Mouse (Mus musculus): ENCODE results near the gene Snrnp200. TPM values are rescaled to one million over a fixed set of nuclear protein-coding genes. Genes with fewer than 3 reads are reported as not detected.
A peak's percentile ranks its signal among the peaks of the same experiment; 100 is the strongest.
"Not testable (repeated sequence)": the region's sequence is repeated elsewhere in the genome, so short reads cannot be mapped to it uniquely, and the experiment has no call there.

Snrnp200 gene
- polyA plus RNA-seq, 1 experiment from 2014 or later, result 14.2 TPM

GRCm38 (mm10) chr2:127267854-127268253 is 59.7 kb downstream of the Snrnp200 start:
- H3K4me1 ChIP-seq (replicated peaks; ENCODE audit: control insufficient read depth, insufficient read depth, low read length), result no peaks in the 10 kb centered on the region
- no peak overlapping the region for H3K9ac ChIP-seq (ENCODE audit: low read depth, low read length)
- no peak for ATAC-seq
- TF ChIP-seq CTCF (IDR thresholded peaks at IDR 0.05; ENCODE audit: low read depth), result peak; percentile 58
- no peaks in the 10 kb centered on the region for H3K36me3 ChIP-seq (ENCODE audit: control insufficient read depth, insufficient read depth)
- H3K4me2 ChIP-seq (replicated peaks; ENCODE audit: low read depth), result no peak overlapping the region
- 31% methylated on average over 4 of the region's 4 CpGs for WGBS
- no peak overlapping the region for H3K4me3 ChIP-seq (ENCODE audit: low read depth, low read length)
- H3K27ac ChIP-seq (ENCODE audit: low read depth, low read length), result no peak overlapping the region
- H3K9me3 ChIP-seq (ENCODE audit: control insufficient read depth), result no peaks in the 10 kb centered on the region
- H3K27me3 ChIP-seq (replicated peaks; ENCODE audit: control insufficient read depth, insufficient read depth, low read length), result no peaks in the 10 kb centered on the region

GRCm38 (mm10) chr2:127269491-127270299 is 61.5 kb downstream of the Snrnp200 start, which contains the start of gene Stard7:
Stard7 (plus strand) TSS chr2:127270218.
- TF ChIP-seq CTCF (IDR thresholded peaks at IDR 0.05; ENCODE audit: low read depth), result peak; percentile 66
- H3K27ac ChIP-seq (ENCODE audit: low read depth, low read length), result peak within 1 kb of the TSS; percentile 97
- H3K9me3 ChIP-seq (ENCODE audit: control insufficient read depth), result no peaks in the 10 kb centered on the region
- peak within 1 kb of the TSS; percentile 88 for H3K4me2 ChIP-seq (replicated peaks; ENCODE audit: low read depth)
- H3K9ac ChIP-seq (ENCODE audit: low read depth, low read length), result peak within 1 kb of the TSS; percentile 91
- no peaks in the 10 kb centered on the region for H3K4me1 ChIP-seq (replicated peaks; ENCODE audit: control insufficient read depth, insufficient read depth, low read length)
- no peaks in the 10 kb centered on the region for H3K27me3 ChIP-seq (replicated peaks; ENCODE audit: control insufficient read depth, insufficient read depth, low read length)
- peak; percentile 98 for ATAC-seq
- WGBS, result under 1% methylated on average over 49 of the region's 49 CpGs
- H3K4me3 ChIP-seq (ENCODE audit: low read depth, low read length), result peak within 1 kb of the TSS; percentile 93
- H3K36me3 ChIP-seq (ENCODE audit: control insufficient read depth, insufficient read depth), result no peaks in the 10 kb centered on the region

DNA sequence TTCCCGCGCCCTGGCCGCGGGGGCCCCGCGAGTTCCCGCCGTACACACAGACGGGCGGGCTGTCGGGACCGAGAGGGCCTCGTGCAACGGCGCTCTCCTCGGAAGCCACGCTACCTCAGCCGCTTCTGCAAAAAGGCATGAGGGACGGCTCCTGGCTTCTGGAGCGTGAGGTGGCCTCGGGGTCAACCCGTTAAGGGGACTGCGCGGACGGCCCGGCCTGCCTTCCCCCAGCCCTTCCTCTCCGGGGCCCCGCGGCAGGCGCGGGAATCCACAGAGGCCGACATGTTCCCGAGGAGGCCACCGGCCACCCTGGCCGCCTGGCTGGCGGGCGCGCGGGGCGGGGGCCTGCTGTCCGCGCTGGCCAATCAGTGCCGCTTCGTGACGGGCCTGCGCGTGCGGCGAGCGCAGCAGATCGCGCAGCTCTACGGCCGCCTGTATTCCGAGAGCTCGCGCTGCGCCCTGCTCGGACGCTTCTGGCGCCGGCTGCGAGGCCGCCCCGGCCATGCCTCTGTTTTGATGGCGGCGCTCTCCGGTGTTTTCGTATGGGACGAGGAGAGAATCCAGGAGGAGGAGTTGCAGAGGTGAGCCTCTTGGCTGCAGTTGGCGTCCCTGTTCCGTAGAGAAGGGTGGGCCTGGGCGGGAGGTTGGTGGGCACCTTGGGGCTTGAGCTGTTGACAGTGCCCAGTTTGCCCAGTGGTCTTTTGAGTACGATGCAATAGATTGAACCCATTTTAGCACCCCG is 62.3 kb downstream of the Snrnp200 start:
- under 1% methylated on average over 74 of the region's 75 CpGs for WGBS
- peak; percentile 94 for ATAC-seq
- no peaks in the 10 kb centered on the region for H3K4me1 ChIP-seq (replicated peaks; ENCODE audit: control insufficient read depth, insufficient read depth, low read length)
- peak overlapping the region; percentile 91 for H3K9ac ChIP-seq (ENCODE audit: low read depth, low read length)
- peak overlapping the region; percentile 88 for H3K4me2 ChIP-seq (replicated peaks; ENCODE audit: low read depth)
- H3K27ac ChIP-seq (ENCODE audit: low read depth, low read length), result peak overlapping the region; percentile 97
- H3K4me3 ChIP-seq (ENCODE audit: low read depth, low read length), result peak overlapping the region; percentile 93
- no peaks in the 10 kb centered on the region for H3K36me3 ChIP-seq (ENCODE audit: control insufficient read depth, insufficient read depth)
- no peak for TF ChIP-seq CTCF (IDR thresholded peaks at IDR 0.05; ENCODE audit: low read depth)
- H3K9me3 ChIP-seq (ENCODE audit: control insufficient read depth), result no peaks in the 10 kb centered on the region
- H3K27me3 ChIP-seq (replicated peaks; ENCODE audit: control insufficient read depth, insufficient read depth, low read length), result no peaks in the 10 kb centered on the region

DNA sequence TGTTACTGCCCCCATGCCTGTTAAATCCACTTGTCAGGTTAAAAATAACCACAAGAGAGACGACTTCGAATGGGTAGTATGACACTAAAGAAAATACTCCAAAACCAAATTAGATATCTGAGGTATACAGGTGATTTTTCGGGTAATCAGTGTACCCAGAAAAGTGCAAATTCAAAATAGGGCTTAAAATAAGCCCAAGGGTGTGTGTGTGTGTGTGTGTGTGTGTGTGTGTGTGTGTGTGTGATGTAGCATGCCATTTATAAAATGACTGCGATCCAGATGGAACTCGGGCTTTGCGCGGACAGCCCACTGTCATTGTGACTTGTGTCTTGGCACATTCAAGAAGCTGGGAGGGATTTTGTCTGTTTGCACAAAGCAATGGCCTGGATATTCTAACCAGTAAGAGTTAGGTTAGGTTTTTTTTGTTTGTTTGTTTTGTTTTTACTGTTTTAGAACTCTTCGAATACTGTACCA is 62.9 kb downstream of the Snrnp200 start:
- peak overlapping the region; percentile 97 for H3K27ac ChIP-seq (ENCODE audit: low read depth, low read length)
- WGBS, result 3% methylated on average over 8 of the region's 8 CpGs
- H3K36me3 ChIP-seq (ENCODE audit: control insufficient read depth, insufficient read depth), result no peaks in the 10 kb centered on the region
- H3K27me3 ChIP-seq (replicated peaks; ENCODE audit: control insufficient read depth, insufficient read depth, low read length), result no peaks in the 10 kb centered on the region
- H3K9ac ChIP-seq (ENCODE audit: low read depth, low read length), result peak overlapping the region; percentile 91
- H3K9me3 ChIP-seq (ENCODE audit: control insufficient read depth), result no peaks in the 10 kb centered on the region
- H3K4me1 ChIP-seq (replicated peaks; ENCODE audit: control insufficient read depth, insufficient read depth, low read length), result no peaks in the 10 kb centered on the region
- no peak for TF ChIP-seq CTCF (IDR thresholded peaks at IDR 0.05; ENCODE audit: low read depth)
- ATAC-seq, result no peak
- H3K4me3 ChIP-seq (ENCODE audit: low read depth, low read length), result peak overlapping the region; percentile 93
- H3K4me2 ChIP-seq (replicated peaks; ENCODE audit: low read depth), result peak overlapping the region; percentile 88

GRCm38 (mm10) chr2:127272049-127272448 is 63.9 kb downstream of the Snrnp200 start:
- WGBS, result 81% methylated on average over 4 of the region's 4 CpGs
- peak overlapping the region; percentile 88 for H3K4me2 ChIP-seq (replicated peaks; ENCODE audit: low read depth)
- H3K9me3 ChIP-seq (ENCODE audit: control insufficient read depth); ATAC-seq; H3K4me3 ChIP-seq (ENCODE audit: low read depth, low read length); H3K27me3 ChIP-seq (replicated peaks; ENCODE audit: control insufficient read depth, insufficient read depth, low read length); H3K4me1 ChIP-seq (replicated peaks; ENCODE audit: control insufficient read depth, insufficient read depth, low read length); H3K9ac ChIP-seq (ENCODE audit: low read depth, low read length); H3K27ac ChIP-seq (ENCODE audit: low read depth, low read length); H3K36me3 ChIP-seq (ENCODE audit: control insufficient read depth, insufficient read depth): not testable (repeated sequence)

GRCm38 (mm10) chr2:127272806-127273205 is 64.6 kb downstream of the Snrnp200 start:
- TF ChIP-seq CTCF (IDR thresholded peaks at IDR 0.05; ENCODE audit: low read depth), result no peak
- H3K36me3 ChIP-seq (ENCODE audit: control insufficient read depth, insufficient read depth), result no peaks in the 10 kb centered on the region
- H3K27ac ChIP-seq (ENCODE audit: low read depth, low read length), result no peak overlapping the region
- no peaks in the 10 kb centered on the region for H3K27me3 ChIP-seq (replicated peaks; ENCODE audit: control insufficient read depth, insufficient read depth, low read length)
- H3K9me3 ChIP-seq (ENCODE audit: control insufficient read depth), result no peaks in the 10 kb centered on the region
- no peak overlapping the region for H3K4me3 ChIP-seq (ENCODE audit: low read depth, low read length)
- H3K4me2 ChIP-seq (replicated peaks; ENCODE audit: low read depth), result 0 out of 2 replicates have a peak overlapping the region, but pooled peaks have one; percentile 1
- no peak for ATAC-seq
- no peak overlapping the region for H3K9ac ChIP-seq (ENCODE audit: low read depth, low read length)
- no peaks in the 10 kb centered on the region for H3K4me1 ChIP-seq (replicated peaks; ENCODE audit: control insufficient read depth, insufficient read depth, low read length)
- WGBS, result 96% methylated on average over 3 of the region's 3 CpGs

All from intestine, postnatal 0 days (tissue).